Mouse (Mus musculus) bone marrow, adult 2 months (tissue): Measurements from ENCODE around the gene Gpatch3.

Experiments
- CTCF ChIP-seq: fragments of 200-500 bp; IDR thresholded peaks from 2 replicates; pipeline ENCODE4 v1.5.1; 2011; ENCODE audit warnings: low read length, control low read depth; ENCODE audit not compliant: control insufficient read depth, insufficient read depth
- POLR2A ChIP-seq: fragments of 200-500 bp; IDR thresholded peaks from 2 replicates; pipeline ENCODE4 v1.6.1; 2011; ENCODE audit warnings: low read depth, mild to moderate bottlenecking, control low read depth, low read length, borderline replicate concordance; ENCODE audit not compliant: control insufficient read depth

DNA sequence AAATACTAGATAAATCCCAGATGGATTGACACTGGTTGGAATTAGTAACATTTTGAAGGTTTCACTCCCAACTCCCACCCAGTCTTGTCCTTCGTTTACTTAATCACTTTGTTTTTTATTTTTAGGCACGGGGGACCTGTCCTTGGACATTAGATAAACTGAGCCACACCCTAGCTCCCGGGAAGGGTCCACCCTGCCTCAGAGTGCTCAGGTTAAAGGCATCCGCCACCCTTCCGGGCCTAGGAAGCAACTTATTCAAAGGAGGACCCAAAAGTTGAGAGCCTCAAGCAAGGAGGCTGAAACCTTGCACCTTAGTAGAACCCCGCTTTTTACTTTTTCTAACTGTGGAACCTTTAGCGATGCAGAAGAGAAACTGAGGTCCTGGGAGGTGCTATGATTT, 24.6 kb downstream of the Gpatch3 start:
- TF ChIP-seq CTCF: no peak
- no peak for TF ChIP-seq POLR2A
